Mouse (Mus musculus): Measurements from ENCODE around the gene Olfr366.
"Not testable (repeated sequence)": the region's sequence is repeated elsewhere in the genome, so short reads cannot be mapped to it uniquely, and the experiment has no call there.

The Olfr366 gene

DNA sequence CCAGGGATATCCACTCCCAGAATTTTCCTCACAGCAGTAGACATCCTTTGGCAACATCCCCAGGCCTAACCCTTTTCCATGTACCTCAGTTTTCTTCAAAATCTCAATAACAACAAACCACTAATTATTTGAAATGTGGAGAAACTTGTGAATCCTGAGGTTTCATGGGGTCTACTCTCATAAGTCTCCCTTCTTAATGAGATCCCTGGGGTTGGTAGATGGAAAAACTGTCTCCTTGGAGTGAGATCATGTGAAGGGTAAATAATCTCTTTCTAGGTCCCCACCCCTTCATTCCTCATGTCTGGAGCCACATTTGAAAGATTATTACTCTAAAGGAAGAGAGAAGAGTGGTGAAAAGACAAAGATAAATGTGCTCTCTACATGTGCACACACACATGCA, at the start of gene Olfr366:
Gene Olfr366, plus strand, starts transcription at position 301 of the 400 bp plus-strand sequence.
- no peak for DNase-seq

DNA sequence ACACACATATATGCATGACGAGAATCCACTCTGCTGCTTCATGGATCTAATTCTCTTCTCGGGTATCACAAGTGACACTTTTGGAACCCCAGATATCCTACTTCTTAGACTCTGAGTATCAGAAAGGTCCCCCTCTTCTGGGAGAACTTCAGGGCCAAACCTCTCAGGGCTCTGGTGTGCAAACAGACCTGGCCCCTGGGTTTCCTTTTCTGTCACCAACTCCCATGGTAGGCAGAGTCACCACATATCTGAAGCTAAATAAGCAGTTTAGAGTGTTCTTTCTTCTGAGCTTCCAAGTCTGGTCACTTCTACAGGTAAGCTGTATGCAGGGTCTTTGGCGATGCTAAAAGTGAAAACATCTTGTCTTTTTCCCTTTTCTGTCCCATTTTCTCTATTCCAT, 23.5 kb upstream of the Olfr366 start, which contains the start of gene Olfr365:
Gene Olfr365, plus strand, starts transcription at position 301 of the 400 bp plus-strand sequence.
- DNase-seq = no peak

- DNase-seq = not testable (repeated sequence)
These were observed 50.4 kb downstream of the Olfr366 start for GRCm38 (mm10) chr2:37261781-37262180.

All from lung, postnatal 14 days (tissue).